Mouse (Mus musculus) G1E-ER4 (cell line): ENCODE data around the gene Stk11. TPM values are rescaled to one million over a fixed set of nuclear protein-coding genes. Genes with fewer than 3 reads are reported as not detected.

ENCODE experiments used
- GATA1 ChIP-seq: IDR thresholded peaks from one replicate; pipeline ENCODE4 v1.8.0; 2012; ENCODE audit warnings: low read length, inconsistent platforms
- polyA plus RNA-seq: library from polyadenylated mRNA; stranded (reverse); fragments of >175 nt; gene quantifications from 2 replicates; pipeline ENCODE4 v1.2.3, GENCODE M21; 2012

The Stk11 gene
- polyA plus RNA-seq, 1 experiment, result 140 TPM

GRCm38 (mm10) chr10:80144864-80145838 is 29.5 kb downstream of the Stk11 start:
- TF ChIP-seq GATA1, result no peak

DNA sequence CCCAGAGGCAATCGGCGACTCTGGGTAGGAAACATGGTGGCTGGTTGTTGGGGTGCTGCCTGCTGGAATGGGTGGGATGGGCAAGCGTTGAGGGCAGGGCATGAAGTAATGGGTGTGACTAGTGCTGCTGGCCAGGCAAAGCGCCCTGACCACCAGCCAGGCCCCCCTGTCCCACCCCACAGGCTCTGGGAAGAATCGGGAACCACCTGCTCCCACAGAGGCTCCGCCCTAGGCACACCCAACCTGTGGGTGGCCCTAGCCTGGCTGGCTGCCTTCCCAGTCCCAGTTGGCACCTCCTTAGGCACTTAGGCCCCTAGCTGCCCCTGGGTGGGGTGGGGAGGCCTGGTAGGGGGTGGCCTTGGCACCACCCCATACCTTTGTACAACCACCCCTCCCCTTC is 30.3 kb downstream of the Stk11 start:
- no peak for TF ChIP-seq GATA1

- TF ChIP-seq GATA1, result no peak
These were observed 31.0 kb downstream of the Stk11 start for GRCm38 (mm10) chr10:80146568-80147011.

- no peak for TF ChIP-seq GATA1
These were observed 31.6 kb downstream of the Stk11 start for GRCm38 (mm10) chr10:80147146-80147718.

GRCm38 (mm10) chr10:80147719-80148601 is 32.4 kb downstream of the Stk11 start, which contains the start of gene Midn:
Midn (plus strand) TSS chr10:80148272.
- no peak for TF ChIP-seq GATA1

- no peak for TF ChIP-seq GATA1
These were observed 33.1 kb downstream of the Stk11 start for GRCm38 (mm10) chr10:80148610-80149290.

- TF ChIP-seq GATA1, result no peak
These were observed 34.0 kb downstream of the Stk11 start for GRCm38 (mm10) chr10:80149291-80150225.

GRCm38 (mm10) chr10:80150226-80151210 is 34.9 kb downstream of the Stk11 start:
- TF ChIP-seq GATA1, result no peak

GRCm38 (mm10) chr10:80151211-80152034 is 35.8 kb downstream of the Stk11 start:
- no peak for TF ChIP-seq GATA1

DNA sequence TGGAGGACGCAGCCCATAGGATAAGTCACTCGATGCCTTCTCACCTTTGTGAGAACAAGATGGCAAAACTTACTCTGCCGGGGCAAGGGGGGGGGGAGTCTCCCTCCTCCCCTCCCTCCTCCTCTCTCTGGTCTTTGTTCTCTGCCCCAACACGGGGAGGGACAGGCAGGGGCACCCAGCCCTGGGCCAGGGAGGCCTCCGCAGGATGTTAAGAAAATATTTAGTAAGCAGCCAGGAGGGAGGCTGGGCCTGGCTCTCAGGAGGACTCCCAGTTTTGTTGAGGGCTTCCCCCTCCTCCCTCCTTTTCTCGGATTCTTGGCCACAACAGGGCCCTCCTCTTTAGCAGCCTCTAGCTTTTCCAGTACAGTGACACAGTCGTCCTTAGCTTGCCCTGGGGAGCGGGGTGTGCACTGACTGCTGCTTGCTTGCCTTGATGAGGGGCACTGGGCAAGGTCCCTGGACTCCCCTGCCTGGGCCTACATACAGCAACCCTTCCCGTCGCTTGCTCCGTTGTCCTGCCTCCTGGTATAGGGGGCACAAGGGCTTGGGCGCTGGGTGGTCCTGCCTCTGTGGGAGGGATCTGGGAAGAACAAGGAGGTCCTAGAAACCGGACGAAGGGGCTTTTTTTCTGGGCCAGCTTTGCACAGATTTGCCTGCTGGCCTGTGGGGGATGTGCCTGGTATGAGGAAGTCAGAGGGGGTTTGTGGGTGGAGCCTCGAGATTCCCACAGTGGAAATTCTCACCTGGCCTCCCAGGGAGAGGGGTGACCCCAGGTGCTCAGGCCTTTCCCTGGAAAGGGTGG is 36.7 kb downstream of the Stk11 start:
- TF ChIP-seq GATA1, result no peak

DNA sequence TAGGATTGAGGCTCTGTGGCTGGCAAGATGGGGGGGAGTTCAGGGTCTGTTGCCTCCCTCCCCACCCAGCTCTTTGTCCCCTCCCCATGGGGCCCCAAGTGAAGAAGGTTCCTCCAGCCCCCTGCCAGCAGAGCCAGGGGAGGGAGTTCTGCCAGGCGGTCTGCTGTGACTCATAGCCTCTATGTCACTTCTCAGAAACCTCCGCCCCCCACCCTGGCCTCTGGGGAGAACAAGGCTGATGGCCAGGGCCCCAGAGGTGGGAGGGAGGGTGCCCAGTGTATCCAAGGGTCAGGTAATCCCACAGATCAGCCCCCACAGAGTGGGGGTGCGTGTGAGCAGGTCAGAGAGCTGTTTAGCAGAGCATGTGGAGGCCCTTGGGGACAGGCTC is 37.3 kb downstream of the Stk11 start:
- no peak for TF ChIP-seq GATA1
